Mouse (Mus musculus): Measurements from ENCODE around the gene Atpaf2. TPM values are rescaled to one million over a fixed set of nuclear protein-coding genes. Genes with fewer than 3 reads are reported as not detected.
A peak's percentile ranks its signal among the peaks of the same experiment; 100 is the strongest.

The Atpaf2 gene
- polyA plus RNA-seq, 1 experiment from 2014 or later, result 62.2 TPM

GRCm38 (mm10) chr11:60416963-60417716 lies 1.1 kb downstream of the Atpaf2 start, which contains the start of gene Gid4:
Gene Gid4 (plus strand): TSS chr11:60417145.
- 1% methylated on average over 81 of the region's 81 CpGs for WGBS
- peak within 1 kb of the TSS; percentile 87 for H3K9ac ChIP-seq (ENCODE audit: low read length)
- H3K4me2 ChIP-seq (ENCODE audit: low read length), result peak within 1 kb of the TSS; percentile 95
- H3K36me3 ChIP-seq (ENCODE audit: control insufficient read depth, insufficient read depth, low read length), result no peaks in the 10 kb centered on the region
- no peaks in the 10 kb centered on the region for H3K27me3 ChIP-seq (replicated peaks; ENCODE audit: control insufficient read depth, insufficient read depth, low read length)
- DNase-seq (ENCODE audit: low spot score) (peak; percentile 97), ATAC-seq (replicated peaks; ENCODE audit: low FRiP score, low TSS enrichment, low read depth) (peak; percentile 98)
- peak within 1 kb of the TSS; percentile 79 for H3K4me3 ChIP-seq (ENCODE audit: low read depth, low read length)
- H3K27ac ChIP-seq (ENCODE audit: low read depth), result peak within 1 kb of the TSS; percentile 84
- peaks cover 18% of the 10 kb centered on the region for H3K4me1 ChIP-seq (replicated peaks; ENCODE audit: control insufficient read depth, insufficient read depth, low read length)
- no peaks in the 10 kb centered on the region for H3K9me3 ChIP-seq (ENCODE audit: control insufficient read depth, low read length)

DNA sequence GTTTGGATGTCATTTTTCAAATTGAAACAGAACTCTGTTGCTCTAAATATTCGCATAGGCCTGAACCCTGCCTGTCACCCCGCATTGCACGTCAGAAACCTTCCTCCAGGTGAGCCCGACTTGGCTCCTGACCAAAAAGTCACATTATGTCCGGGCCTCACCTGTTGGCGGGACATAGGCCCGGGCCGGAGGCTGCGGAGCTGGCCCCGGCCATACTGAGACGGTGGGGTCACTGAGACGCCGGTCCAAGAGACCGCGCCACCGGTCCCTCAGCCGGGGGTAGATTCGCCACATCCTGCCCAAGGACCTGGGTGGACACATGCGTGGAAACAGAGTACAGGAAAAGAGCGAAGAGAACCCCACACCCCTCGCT lies 1.7 kb downstream of the Atpaf2 start:
- peak overlapping the region; percentile 79 for H3K4me3 ChIP-seq (ENCODE audit: low read depth, low read length)
- 0% methylated on average over 21 of the region's 21 CpGs for WGBS
- H3K4me2 ChIP-seq (ENCODE audit: low read length), result peak overlapping the region; percentile 78
- peaks cover 18% of the 10 kb centered on the region for H3K4me1 ChIP-seq (replicated peaks; ENCODE audit: control insufficient read depth, insufficient read depth, low read length)
- peak; percentile 67 for ATAC-seq (replicated peaks; ENCODE audit: low FRiP score, low TSS enrichment, low read depth)
- no peaks in the 10 kb centered on the region for H3K9me3 ChIP-seq (ENCODE audit: control insufficient read depth, low read length)
- H3K9ac ChIP-seq (ENCODE audit: low read length), result peak overlapping the region; percentile 74
- no peak for DNase-seq (ENCODE audit: low spot score)
- H3K27me3 ChIP-seq (replicated peaks; ENCODE audit: control insufficient read depth, insufficient read depth, low read length), result no peaks in the 10 kb centered on the region
- no peaks in the 10 kb centered on the region for H3K36me3 ChIP-seq (ENCODE audit: control insufficient read depth, insufficient read depth, low read length)
- H3K27ac ChIP-seq (ENCODE audit: low read depth), result peak overlapping the region; percentile 39; the same call in 1 of the 2 replicates

DNA sequence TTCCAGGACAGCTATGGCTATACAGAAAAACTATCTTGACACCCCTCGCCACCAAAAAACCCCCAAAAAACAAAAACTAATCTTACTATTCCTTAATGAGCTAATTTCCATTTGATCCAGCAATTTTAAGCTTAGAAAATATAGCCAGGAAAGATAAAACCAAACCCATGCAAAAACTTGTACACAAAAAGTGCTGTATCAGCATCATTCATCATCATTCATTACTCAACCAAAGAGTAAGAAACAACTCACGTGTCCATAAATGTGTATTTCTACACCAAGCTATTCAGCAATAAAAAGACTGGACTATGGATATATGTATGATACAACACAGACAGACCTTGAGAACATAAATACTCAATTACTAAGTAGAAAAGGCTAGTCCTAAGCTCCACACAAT lies 5.3 kb downstream of the Atpaf2 start:
- Histone ChIP-seq H3K9me3 (ENCODE audit: control insufficient read depth, low read length) (no peaks in the 10 kb centered on the region), H3K4me3 (ENCODE audit: low read depth, low read length) (no peak overlapping the region), H3K36me3 (ENCODE audit: control insufficient read depth, insufficient read depth, low read length) (peaks cover 20% of the 10 kb centered on the region), H3K4me1 (replicated peaks; ENCODE audit: control insufficient read depth, insufficient read depth, low read length) (peaks cover 7% of the 10 kb centered on the region), H3K27ac (ENCODE audit: low read depth) (no peak overlapping the region), H3K4me2 (ENCODE audit: low read length) (no peak overlapping the region), H3K9ac (ENCODE audit: low read length) (no peak overlapping the region), H3K27me3 (replicated peaks; ENCODE audit: control insufficient read depth, insufficient read depth, low read length) (no peaks in the 10 kb centered on the region)
- ATAC-seq (replicated peaks; ENCODE audit: low FRiP score, low TSS enrichment, low read depth), result no peak
- no peak for DNase-seq (ENCODE audit: low spot score)
- 84% methylated on average over 2 of the region's 2 CpGs for WGBS

DNA sequence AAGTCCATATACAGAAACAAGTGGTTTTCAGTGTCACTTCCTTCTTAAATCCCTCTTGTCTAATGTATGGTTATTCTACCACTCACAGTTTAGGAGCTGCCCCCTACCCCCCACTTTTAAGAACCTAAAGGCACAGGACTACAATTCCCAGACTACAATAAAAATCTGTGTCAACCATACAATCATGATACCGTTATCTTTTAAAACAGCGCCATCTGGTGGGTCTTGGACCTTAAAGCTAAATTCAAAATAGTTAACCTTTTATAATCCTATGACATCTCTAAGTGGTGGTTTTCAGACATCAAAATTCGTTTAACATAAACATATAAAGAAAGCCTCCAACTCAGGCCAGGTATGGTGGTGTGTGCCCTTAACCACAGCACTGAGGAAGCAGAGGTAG lies 6.1 kb downstream of the Atpaf2 start:
- WGBS, result 7% methylated on average over 3 of the region's 3 CpGs
- no peaks in the 10 kb centered on the region for H3K27me3 ChIP-seq (replicated peaks; ENCODE audit: control insufficient read depth, insufficient read depth, low read length)
- DNase-seq (ENCODE audit: low spot score) (peak; percentile 85), ATAC-seq (replicated peaks; ENCODE audit: low FRiP score, low TSS enrichment, low read depth) (no peak)
- H3K9ac ChIP-seq (ENCODE audit: low read length), result no peak overlapping the region
- H3K36me3 ChIP-seq (ENCODE audit: control insufficient read depth, insufficient read depth, low read length), result peaks cover 27% of the 10 kb centered on the region
- H3K4me2 ChIP-seq (ENCODE audit: low read length), result no peak overlapping the region
- H3K9me3 ChIP-seq (ENCODE audit: control insufficient read depth, low read length), result no peaks in the 10 kb centered on the region
- H3K4me3 ChIP-seq (ENCODE audit: low read depth, low read length), result no peak overlapping the region
- no peak overlapping the region for H3K27ac ChIP-seq (ENCODE audit: low read depth)
- H3K4me1 ChIP-seq (replicated peaks; ENCODE audit: control insufficient read depth, insufficient read depth, low read length), result peaks cover 7% of the 10 kb centered on the region

DNA sequence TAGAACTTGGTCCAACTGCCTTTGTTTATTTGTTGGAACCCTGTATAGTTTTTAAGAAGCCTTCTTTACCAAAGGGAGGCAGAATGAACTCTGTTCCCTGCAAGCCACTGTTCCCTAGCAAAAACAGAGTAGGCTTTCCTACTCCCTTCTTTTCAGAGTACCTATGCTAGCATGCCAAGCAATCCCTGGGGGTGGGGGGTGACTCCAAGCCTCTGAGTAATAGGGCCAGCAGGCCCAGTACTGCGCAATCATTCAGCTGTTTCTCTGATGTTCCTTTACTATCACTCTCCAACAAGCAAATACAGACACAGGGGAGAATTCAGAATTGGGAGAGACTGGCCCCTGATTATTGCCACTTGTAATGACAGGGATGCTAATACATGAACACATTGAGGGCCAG lies 11.7 kb downstream of the Atpaf2 start:
- ATAC-seq (replicated peaks; ENCODE audit: low FRiP score, low TSS enrichment, low read depth), result no peak
- no peak for DNase-seq (ENCODE audit: low spot score)
- Histone ChIP-seq H3K4me1 (replicated peaks; ENCODE audit: control insufficient read depth, insufficient read depth, low read length) (no peaks in the 10 kb centered on the region), H3K27ac (ENCODE audit: low read depth) (no peak overlapping the region), H3K36me3 (ENCODE audit: control insufficient read depth, insufficient read depth, low read length) (peaks cover 81% of the 10 kb centered on the region), H3K9me3 (ENCODE audit: control insufficient read depth, low read length) (no peaks in the 10 kb centered on the region), H3K27me3 (replicated peaks; ENCODE audit: control insufficient read depth, insufficient read depth, low read length) (no peaks in the 10 kb centered on the region), H3K4me3 (ENCODE audit: low read depth, low read length) (no peak overlapping the region), H3K4me2 (ENCODE audit: low read length) (no peak overlapping the region), H3K9ac (ENCODE audit: low read length) (no peak overlapping the region)
- 100% methylated on average over 1 of the region's 1 CpGs for WGBS

- H3K27ac ChIP-seq (ENCODE audit: low read depth), result no peak overlapping the region
- DNase-seq (ENCODE audit: low spot score), result no peak
- WGBS, result 86% methylated on average over 2 of the region's 2 CpGs
- 0 out of 2 replicates have a peak, but pooled peaks cover 3% of the 10 kb centered on the region for H3K4me1 ChIP-seq (replicated peaks; ENCODE audit: control insufficient read depth, insufficient read depth, low read length)
- no peaks in the 10 kb centered on the region for H3K27me3 ChIP-seq (replicated peaks; ENCODE audit: control insufficient read depth, insufficient read depth, low read length)
- no peak overlapping the region for H3K4me2 ChIP-seq (ENCODE audit: low read length)
- no peak for ATAC-seq (replicated peaks; ENCODE audit: low FRiP score, low TSS enrichment, low read depth)
- peaks cover 15% of the 10 kb centered on the region for H3K36me3 ChIP-seq (ENCODE audit: control insufficient read depth, insufficient read depth, low read length)
- H3K4me3 ChIP-seq (ENCODE audit: low read depth, low read length), result no peak overlapping the region
- no peak overlapping the region for H3K9ac ChIP-seq (ENCODE audit: low read length)
- no peaks in the 10 kb centered on the region for H3K9me3 ChIP-seq (ENCODE audit: control insufficient read depth, low read length)
Observed at GRCm38 (mm10) chr11:60397172-60397571, 21.1 kb downstream of the Atpaf2 start.

DNA sequence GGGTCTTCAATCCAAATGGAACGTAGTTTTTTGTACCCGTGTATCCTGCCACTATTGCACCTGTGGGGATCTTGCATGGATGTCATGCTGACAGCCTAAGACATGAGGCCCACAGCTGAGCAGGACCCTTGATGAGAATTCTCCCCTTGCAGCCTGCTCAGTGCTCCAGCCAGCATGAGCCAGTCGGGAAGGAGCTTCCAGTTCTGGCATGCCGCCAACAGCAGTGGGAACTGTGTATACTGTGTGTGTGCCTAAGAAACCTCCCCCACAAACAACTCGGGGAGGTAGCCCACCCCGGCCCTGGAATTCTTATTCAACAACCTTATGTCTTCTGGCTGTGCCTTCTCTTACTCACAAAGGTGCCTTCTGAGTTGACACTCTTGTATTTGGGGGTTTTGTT lies 21.7 kb downstream of the Atpaf2 start:
- WGBS, result 56% methylated on average over 6 of the region's 6 CpGs
- no peak overlapping the region for H3K27ac ChIP-seq (ENCODE audit: low read depth)
- H3K4me1 ChIP-seq (replicated peaks; ENCODE audit: control insufficient read depth, insufficient read depth, low read length), result 0 out of 2 replicates have a peak, but pooled peaks cover 3% of the 10 kb centered on the region
- H3K4me2 ChIP-seq (ENCODE audit: low read length), result no peak overlapping the region
- DNase-seq (ENCODE audit: low spot score) (no peak), ATAC-seq (replicated peaks; ENCODE audit: low FRiP score, low TSS enrichment, low read depth) (0 out of 2 replicates have a peak, but pooled peaks have one; percentile 53)
- H3K9ac ChIP-seq (ENCODE audit: low read length), result no peak overlapping the region
- no peaks in the 10 kb centered on the region for H3K27me3 ChIP-seq (replicated peaks; ENCODE audit: control insufficient read depth, insufficient read depth, low read length)
- no peaks in the 10 kb centered on the region for H3K9me3 ChIP-seq (ENCODE audit: control insufficient read depth, low read length)
- H3K4me3 ChIP-seq (ENCODE audit: low read depth, low read length), result no peak overlapping the region
- H3K36me3 ChIP-seq (ENCODE audit: control insufficient read depth, insufficient read depth, low read length), result peaks cover 9% of the 10 kb centered on the region

GRCm38 (mm10) chr11:60391346-60391745 lies 26.9 kb downstream of the Atpaf2 start:
- Histone ChIP-seq H3K4me2 (ENCODE audit: low read length) (no peak overlapping the region), H3K4me1 (replicated peaks; ENCODE audit: control insufficient read depth, insufficient read depth, low read length) (0 out of 2 replicates have a peak, but pooled peaks cover under 1% of the 10 kb centered on the region), H3K27me3 (replicated peaks; ENCODE audit: control insufficient read depth, insufficient read depth, low read length) (no peaks in the 10 kb centered on the region), H3K27ac (ENCODE audit: low read depth) (no peak overlapping the region), H3K36me3 (ENCODE audit: control insufficient read depth, insufficient read depth, low read length) (no peaks in the 10 kb centered on the region), H3K9me3 (ENCODE audit: control insufficient read depth, low read length) (no peaks in the 10 kb centered on the region), H3K9ac (ENCODE audit: low read length) (no peak overlapping the region), H3K4me3 (ENCODE audit: low read depth, low read length) (no peak overlapping the region)
- 86% methylated on average over 6 of the region's 6 CpGs for WGBS
- ATAC-seq (replicated peaks; ENCODE audit: low FRiP score, low TSS enrichment, low read depth), result no peak
- no peak for DNase-seq (ENCODE audit: low spot score)

DNA sequence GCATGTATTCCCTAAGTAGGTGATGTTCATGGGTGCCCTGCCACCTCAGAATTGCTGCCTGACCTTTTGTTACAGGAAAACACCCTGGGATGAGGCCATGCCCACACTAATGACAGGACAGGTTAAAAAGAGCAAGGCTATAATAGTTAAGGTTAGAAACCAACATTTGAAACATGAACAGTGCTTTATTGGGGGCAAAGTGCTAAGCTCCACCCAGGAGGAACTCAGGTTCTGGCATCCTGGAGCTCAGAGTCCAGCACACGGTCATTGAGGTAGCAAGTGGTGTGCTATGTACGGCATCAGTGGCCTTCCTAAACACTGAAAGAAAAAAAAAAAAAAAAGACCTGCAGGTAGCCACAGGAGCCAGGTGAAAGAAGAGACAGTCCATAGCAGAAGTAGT lies 30.3 kb downstream of the Atpaf2 start:
- Histone ChIP-seq H3K4me2 (ENCODE audit: low read length) (no peak overlapping the region), H3K27ac (ENCODE audit: low read depth) (no peak overlapping the region), H3K4me1 (replicated peaks; ENCODE audit: control insufficient read depth, insufficient read depth, low read length) (peaks cover 9% of the 10 kb centered on the region), H3K9ac (ENCODE audit: low read length) (no peak overlapping the region), H3K4me3 (ENCODE audit: low read depth, low read length) (no peak overlapping the region), H3K9me3 (ENCODE audit: control insufficient read depth, low read length) (no peaks in the 10 kb centered on the region), H3K36me3 (ENCODE audit: control insufficient read depth, insufficient read depth, low read length) (no peaks in the 10 kb centered on the region), H3K27me3 (replicated peaks; ENCODE audit: control insufficient read depth, insufficient read depth, low read length) (no peaks in the 10 kb centered on the region)
- WGBS, result 70% methylated on average over 2 of the region's 2 CpGs
- no peak for DNase-seq (ENCODE audit: low spot score)
- ATAC-seq (replicated peaks; ENCODE audit: low FRiP score, low TSS enrichment, low read depth), result no peak
